Mouse (Mus musculus): ENCODE data around the gene Gm3633. TPM values are rescaled to one million over a fixed set of nuclear protein-coding genes. Genes with fewer than 3 reads are reported as not detected.
"Not testable (repeated sequence)": the region's sequence is repeated elsewhere in the genome, so short reads cannot be mapped to it uniquely, and the experiment has no call there.

Gene Gm3633
- polyA plus RNA-seq (2014; fragmentation: Nextera tagmentation; extraction: Ambion mirVana) = not detected in 2 replicates

DNA sequence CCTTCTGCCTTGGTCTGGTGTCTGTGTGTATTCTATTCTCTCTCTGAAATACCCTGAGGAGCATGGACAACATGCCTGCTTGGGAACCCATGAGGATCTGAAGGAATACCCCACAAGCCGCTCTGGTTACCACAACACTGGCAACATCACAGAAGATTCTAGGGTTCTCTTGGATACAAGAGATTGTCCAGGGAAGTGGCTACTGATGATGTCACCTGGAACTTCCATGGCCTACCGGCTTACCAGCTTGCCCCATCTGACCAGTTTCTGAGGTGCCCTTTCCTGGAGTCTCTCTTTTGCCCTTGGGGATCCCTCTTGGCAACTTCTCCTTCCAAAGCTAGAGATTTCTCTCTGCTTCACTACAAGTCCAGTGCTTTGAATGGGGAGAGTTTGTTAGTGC, at the start of gene Gm3633:
Gene Gm3633, minus strand, starts transcription at position 101 of the 400 bp plus-strand sequence.
- H3K27me3 ChIP-seq (replicated peaks; ENCODE audit: control insufficient read depth, insufficient read depth, low read length); DNase-seq (ENCODE audit: low spot score); H3K9me3 ChIP-seq (ENCODE audit: control insufficient read depth, low read length); H3K4me1 ChIP-seq (replicated peaks; ENCODE audit: control insufficient read depth, insufficient read depth, low read length); H3K4me3 ChIP-seq (ENCODE audit: low read depth, low read length); H3K36me3 ChIP-seq (ENCODE audit: control insufficient read depth, insufficient read depth, low read length); H3K27ac ChIP-seq (ENCODE audit: low read depth, low read length); H3K4me2 ChIP-seq; H3K9ac ChIP-seq (ENCODE audit: low read depth, low read length); ATAC-seq (replicated peaks; ENCODE audit: low FRiP score): not testable (repeated sequence)
- no CpG with 5 or more reads among the region's 2 CpGs for WGBS

DNA sequence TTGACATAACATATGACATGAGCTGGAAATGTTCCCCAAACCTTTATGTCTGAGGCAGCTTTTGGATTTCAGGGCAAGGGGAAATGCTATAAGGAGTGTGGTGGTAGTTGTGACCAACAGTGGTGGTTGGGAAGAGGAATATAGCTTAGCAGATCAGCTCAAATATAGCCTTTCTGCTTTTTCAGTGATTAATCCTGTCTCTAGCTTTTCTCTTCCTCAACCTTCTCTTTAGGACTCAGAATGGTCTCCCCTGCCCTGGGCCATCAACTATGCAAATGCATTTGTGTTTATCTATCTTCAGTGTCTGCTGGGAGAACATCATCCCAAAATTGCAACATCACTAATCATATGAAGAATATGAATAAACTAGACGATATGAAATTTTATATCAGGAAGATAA, 13.9 kb upstream of the Gm3633 start, which contains the start of gene Gm10378:
Gene Gm10378, plus strand, starts transcription at position 301 of the 400 bp plus-strand sequence.
- not testable (repeated sequence) for H3K27me3 ChIP-seq (replicated peaks; ENCODE audit: control insufficient read depth, insufficient read depth, low read length); H3K4me3 ChIP-seq (ENCODE audit: low read depth, low read length); H3K4me1 ChIP-seq (replicated peaks; ENCODE audit: control insufficient read depth, insufficient read depth, low read length); ATAC-seq (replicated peaks; ENCODE audit: low FRiP score); H3K4me2 ChIP-seq; H3K9ac ChIP-seq (ENCODE audit: low read depth, low read length); H3K36me3 ChIP-seq (ENCODE audit: control insufficient read depth, insufficient read depth, low read length); DNase-seq (ENCODE audit: low spot score); H3K9me3 ChIP-seq (ENCODE audit: control insufficient read depth, low read length); H3K27ac ChIP-seq (ENCODE audit: low read depth, low read length)
- no CpG with 5 or more reads among the region's 1 CpGs for WGBS

DNA sequence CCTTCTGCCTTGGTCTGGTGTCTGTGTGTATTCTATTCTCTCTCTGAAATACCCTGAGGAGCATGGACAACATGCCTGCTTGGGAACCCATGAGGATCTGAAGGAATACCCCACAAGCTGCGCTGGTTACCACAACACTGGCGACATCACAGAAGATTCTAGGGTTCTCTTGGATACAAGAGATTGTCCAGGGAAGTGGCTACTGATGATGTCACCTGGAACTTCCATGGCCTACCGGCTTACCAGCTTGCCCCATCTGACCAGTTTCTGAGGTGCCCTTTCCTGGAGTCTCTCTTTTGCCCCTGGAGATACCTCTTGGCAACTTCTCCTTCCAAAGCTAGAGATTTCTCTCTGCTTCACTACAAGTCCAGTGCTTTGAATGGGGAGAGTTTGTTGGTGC, 41.9 kb downstream of the Gm3633 start, which contains the start of gene Gm17124:
Gene Gm17124, minus strand, starts transcription at position 101 of the 400 bp plus-strand sequence.
- not testable (repeated sequence) for H3K27ac ChIP-seq (ENCODE audit: low read depth, low read length); H3K27me3 ChIP-seq (replicated peaks; ENCODE audit: control insufficient read depth, insufficient read depth, low read length); H3K36me3 ChIP-seq (ENCODE audit: control insufficient read depth, insufficient read depth, low read length); DNase-seq (ENCODE audit: low spot score); H3K9ac ChIP-seq (ENCODE audit: low read depth, low read length); H3K4me1 ChIP-seq (replicated peaks; ENCODE audit: control insufficient read depth, insufficient read depth, low read length); H3K4me2 ChIP-seq; H3K4me3 ChIP-seq (ENCODE audit: low read depth, low read length); H3K9me3 ChIP-seq (ENCODE audit: control insufficient read depth, low read length); ATAC-seq (replicated peaks; ENCODE audit: low FRiP score)
- WGBS = no CpG with 5 or more reads among the region's 3 CpGs

Small RNA genes within 50 kb of the gene (microRNA-seq; reads per million reads assigned to microRNA genes)
- gene Gm23620 (ENCODE audit: borderline number of aligned reads) (not detected), gene Gm25228 (ENCODE audit: borderline number of aligned reads) (not detected)

Other genes starting within 250 kb of the Gm3633 start
- gene Gm8005, start 202.2 kb downstream of the Gm3633 start, polyA plus RNA-seq (2014; fragmentation: Nextera tagmentation; extraction: Ambion mirVana) = not detected in 2 replicates
- not detected in 2 replicates for gene Gm8011, start 178.0 kb downstream of the Gm3633 start, polyA plus RNA-seq (2014; fragmentation: Nextera tagmentation; extraction: Ambion mirVana)
- gene Gm8020, start 139.6 kb downstream of the Gm3633 start, polyA plus RNA-seq (2014; fragmentation: Nextera tagmentation; extraction: Ambion mirVana) = not detected in 2 replicates
- not detected in 2 replicates for gene Gm8024, start 117.6 kb downstream of the Gm3633 start, polyA plus RNA-seq (2014; fragmentation: Nextera tagmentation; extraction: Ambion mirVana)
- not detected in 2 replicates for gene Gm17124, start 42.0 kb downstream of the Gm3633 start, polyA plus RNA-seq (2014; fragmentation: Nextera tagmentation; extraction: Ambion mirVana)
- not detected in 2 replicates for gene Gm10378, start 14.0 kb upstream of the Gm3633 start, polyA plus RNA-seq (2014; fragmentation: Nextera tagmentation; extraction: Ambion mirVana)
- gene Gm3015, start 126.9 kb upstream of the Gm3633 start, polyA plus RNA-seq (2014; fragmentation: Nextera tagmentation; extraction: Ambion mirVana) = not detected in 2 replicates
- not detected in 2 replicates for gene Gm10377, start 156.1 kb upstream of the Gm3633 start, polyA plus RNA-seq (2014; fragmentation: Nextera tagmentation; extraction: Ambion mirVana)
- gene Gm21977, start 211.6 kb upstream of the Gm3633 start, polyA plus RNA-seq (2014; fragmentation: Nextera tagmentation; extraction: Ambion mirVana) = not detected in 2 replicates

Measured in liver, embryonic 11.5 days (tissue).